Mouse (Mus musculus): ENCODE measurements around the gene Zbtb17.

The Zbtb17 gene

GRCm38 (mm10) chr4:141425484-141426479 lies 18.7 kb upstream of the Zbtb17 start:
- in situ Hi-C loops (cut with MboI, MseI), result no loop called here

DNA sequence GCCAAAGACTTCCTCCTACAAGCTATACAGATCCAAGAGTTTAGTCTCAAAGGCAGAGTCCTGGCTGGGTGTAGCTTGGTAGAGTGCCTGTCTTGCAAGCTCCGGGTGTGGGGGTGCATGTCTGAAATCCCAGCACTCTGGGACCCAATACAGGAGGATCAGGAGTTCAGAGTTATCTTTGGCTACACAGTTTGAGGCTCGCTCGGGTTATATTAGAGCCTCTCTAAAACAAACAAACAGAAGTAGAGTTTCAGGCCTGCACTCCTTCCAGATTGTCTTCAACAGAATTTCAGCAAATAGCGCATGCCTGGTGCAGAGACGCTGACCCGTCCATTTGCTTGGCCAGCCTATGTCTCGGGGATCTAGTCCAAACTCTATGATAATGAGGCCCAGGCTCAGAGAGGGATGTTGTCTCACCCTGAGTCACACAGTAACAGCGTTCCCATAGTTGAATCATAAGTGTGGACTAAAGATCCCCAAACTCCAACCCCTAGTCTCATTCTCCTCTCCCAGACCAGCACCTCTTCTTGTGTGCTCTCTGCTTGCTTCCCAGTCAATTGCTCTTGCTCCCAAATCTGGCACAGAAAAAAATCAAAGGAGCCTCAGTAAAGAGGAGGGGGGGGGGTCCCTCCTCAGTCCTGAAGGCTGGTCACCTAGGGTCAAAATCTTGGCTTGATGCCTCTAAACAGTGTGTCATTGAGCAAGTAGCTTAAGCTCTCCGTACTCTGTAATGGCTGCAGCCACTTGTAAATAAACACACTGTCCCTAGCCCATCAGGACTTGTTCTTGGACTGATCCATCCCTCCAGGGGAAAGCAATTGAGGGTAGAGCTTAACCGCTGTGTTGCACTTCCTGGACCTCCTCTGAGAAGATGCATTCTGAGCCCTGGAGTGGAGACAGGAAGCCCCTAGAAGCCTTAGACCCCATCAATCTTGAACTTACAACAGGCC lies 17.4 kb upstream of the Zbtb17 start:
- in situ Hi-C loops (cut with MboI, MseI), result no loop called here

GRCm38 (mm10) chr4:141427921-141428320 lies 16.5 kb upstream of the Zbtb17 start:
- in situ Hi-C loops (cut with MboI, MseI), result no loop called here

GRCm38 (mm10) chr4:141429381-141429780 lies 15.1 kb upstream of the Zbtb17 start:
- in situ Hi-C loops (cut with MboI, MseI), result no loop called here

DNA sequence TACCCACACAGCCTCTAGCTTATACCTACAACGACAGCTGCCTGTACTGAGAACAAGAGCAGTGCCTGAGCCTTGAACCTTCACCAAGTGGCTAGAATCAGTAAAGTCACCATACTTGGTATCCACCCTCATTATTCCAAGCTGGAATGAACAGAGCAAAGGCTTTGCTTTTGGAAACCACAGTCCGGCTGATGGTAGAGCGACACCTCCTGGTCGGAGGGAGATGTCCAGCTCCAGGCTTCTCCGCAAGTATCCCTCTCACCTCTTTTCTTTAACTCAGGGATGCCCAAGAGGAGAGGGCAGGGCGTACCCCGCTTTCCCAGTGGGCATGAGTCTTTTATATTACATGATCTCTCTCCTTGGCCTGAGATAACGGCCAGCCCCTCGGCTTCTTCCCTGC lies 14.6 kb upstream of the Zbtb17 start:
- in situ Hi-C loops (cut with MboI, MseI), result no loop called here

DNA sequence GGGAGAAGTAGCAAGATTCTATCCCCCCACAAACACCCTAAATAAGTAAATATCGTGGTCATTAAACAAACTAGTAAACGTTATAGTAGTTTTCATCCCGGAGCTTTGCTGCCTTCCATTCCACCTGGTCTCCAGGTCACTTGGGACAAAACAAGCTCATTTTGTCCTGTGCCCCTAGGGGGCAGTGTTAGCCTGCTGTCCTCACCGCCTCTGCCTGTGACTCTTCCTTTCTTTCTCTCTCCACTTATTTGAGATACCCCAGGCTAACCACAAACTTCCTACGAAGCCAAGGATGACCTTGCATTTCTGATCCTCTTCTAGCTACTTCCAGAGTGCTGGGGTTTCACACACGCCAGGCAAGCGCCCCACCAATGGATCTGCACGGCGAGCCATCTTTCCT lies 13.5 kb upstream of the Zbtb17 start:
- in situ Hi-C loops (cut with MboI, MseI), result no loop called here

GRCm38 (mm10) chr4:141432666-141433065 lies 11.8 kb upstream of the Zbtb17 start:
- in situ Hi-C loops (cut with MboI, MseI), result no loop called here

DNA sequence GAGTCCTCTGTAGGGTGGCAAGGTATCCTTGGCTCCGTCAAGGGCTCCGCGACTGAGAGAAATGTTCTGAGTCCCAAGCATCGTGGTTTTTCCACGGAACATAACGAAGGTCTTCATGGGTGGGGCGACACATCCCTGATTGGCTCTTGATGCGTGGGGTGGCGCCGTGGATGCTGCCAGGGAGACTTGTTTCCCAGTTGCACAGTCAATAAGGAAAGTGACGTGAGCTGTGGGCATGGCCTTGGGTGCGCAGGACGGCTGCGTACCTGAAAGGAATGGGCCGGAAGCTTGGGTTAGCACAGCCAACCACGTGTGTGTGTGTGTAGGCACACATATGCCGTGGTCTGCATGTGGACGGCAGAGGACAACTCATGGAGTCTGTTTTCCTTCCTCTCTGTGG lies 11.3 kb upstream of the Zbtb17 start:
- in situ Hi-C loops (cut with MboI, MseI), result no loop called here

DNA sequence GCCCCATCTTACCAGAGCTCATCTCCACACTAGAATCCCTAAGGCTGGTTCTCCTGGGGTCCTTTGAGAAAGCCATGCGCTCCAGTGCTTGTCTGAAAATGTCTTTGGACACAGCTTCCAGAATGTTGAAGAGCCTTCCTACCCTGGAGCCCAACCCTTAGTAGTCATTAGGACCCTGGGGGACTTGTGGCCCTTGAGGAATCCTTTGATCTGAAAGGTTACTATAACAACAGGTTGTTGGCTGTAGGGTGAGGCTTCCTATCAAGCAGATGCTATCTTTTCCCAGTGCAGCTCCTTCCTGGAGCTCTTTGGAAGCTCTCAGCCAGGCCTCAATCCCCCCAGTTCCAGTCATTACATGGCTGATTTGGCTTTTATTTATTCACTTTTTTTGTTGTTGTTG lies 8.5 kb upstream of the Zbtb17 start, which contains the start of gene Srarp:
Gene Srarp, minus strand, starts transcription at position 132 of the 400 bp plus-strand sequence.
- in situ Hi-C loops (cut with MboI, MseI), result no loop called here

DNA sequence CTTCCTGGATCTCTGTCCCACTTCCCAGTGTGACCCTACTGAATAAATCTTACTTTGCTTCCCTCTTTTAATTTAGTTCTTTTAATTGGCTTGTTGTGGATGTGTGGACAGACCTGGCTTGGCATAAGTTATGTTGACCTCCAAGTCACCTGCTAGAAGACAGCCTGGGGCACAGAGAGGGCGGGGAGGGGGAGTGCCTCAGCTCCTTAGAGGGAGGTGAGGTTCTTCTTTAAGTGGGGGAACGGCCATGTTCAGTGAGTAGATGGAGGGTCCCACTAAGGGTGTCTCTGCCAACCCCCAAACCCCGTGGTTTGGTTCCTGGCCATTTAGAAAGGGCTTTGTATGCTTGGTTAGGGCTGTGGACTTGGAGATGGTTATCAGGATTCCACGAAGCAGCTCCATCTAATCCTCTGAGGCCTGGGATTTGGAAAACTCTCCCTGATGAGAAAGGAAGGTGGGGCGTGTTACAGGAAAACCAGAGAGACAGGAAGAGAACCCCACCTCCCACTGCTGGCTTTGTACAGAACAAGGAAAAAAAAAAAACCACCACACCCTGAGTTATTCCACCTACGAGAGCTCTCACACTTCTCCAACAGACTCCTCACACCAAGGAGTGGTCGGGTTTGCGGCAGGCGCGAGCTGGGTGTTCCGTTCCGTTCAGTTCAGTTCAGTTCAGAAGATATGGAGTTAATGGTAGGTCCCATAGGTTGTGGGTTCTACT lies 5.2 kb upstream of the Zbtb17 start:
- in situ Hi-C loops (cut with MboI, MseI), result no loop called here

DNA sequence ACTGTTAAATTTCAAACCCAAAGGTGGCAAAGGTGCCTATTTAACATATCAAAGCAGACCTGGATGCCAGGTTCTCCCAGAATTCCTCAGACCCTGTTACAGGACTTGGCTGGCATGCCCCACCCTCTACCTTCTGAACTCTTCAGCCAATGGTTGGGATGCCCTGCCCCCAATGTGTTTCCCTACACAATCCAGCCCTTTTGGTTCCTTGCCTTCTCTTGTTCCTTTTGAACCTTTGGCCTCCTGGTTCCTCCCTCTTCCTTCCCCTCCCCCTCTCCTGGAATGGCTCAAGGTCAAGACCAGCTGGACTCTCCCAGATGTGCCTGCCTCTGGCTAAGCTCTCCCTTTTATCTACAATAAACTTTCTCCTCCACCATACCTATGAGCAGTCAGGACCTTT lies 3.6 kb upstream of the Zbtb17 start:
- in situ Hi-C loops (cut with MboI, MseI), result no loop called here

DNA sequence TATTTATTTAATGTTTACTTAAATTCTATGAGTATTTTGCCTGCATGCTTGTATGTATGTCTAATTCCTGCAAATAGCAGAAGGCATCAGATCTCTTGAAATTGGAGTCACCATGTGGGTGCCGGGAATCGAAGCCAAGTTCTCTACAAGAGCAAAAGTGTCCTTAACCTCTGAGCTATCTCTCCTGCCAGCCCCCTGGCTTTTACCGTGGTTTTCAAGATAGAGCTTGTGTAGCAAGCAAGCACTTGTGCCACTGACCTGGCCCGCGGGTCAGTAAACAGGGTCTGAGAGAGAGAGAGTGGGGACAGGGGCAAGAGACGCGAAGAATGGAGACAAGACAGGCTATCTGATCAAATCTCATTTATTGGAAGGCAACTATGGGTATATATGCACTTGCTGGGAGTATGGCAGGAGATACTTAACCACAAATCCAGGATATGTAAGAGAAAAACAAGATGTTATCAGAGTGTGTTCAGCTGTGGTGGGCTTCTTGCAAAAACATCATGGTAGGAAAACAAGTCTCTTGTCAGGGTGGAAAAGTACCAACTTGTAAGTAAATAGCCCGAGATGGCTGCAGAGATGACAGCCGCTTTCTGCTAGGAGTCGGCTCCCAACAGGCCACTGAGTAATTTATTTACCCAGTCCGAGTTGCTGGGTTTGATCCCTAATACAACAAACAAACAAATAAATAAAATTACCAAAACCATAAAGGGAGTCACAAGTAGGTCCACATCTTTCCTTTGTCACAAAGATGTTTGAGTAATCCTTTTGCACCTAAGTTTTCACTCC lies 619 bp upstream of the Zbtb17 start:
- in situ Hi-C loops (cut with MboI, MseI), result no loop called here

GRCm38 (mm10) chr4:141445328-141445720 lies 870 bp downstream of the Zbtb17 start:
- in situ Hi-C loops (cut with MboI, MseI), result loop anchor here (5.0 kb wide), 1 partner anchor 38 kb away; no protein-coding TSS in a partner anchor

DNA sequence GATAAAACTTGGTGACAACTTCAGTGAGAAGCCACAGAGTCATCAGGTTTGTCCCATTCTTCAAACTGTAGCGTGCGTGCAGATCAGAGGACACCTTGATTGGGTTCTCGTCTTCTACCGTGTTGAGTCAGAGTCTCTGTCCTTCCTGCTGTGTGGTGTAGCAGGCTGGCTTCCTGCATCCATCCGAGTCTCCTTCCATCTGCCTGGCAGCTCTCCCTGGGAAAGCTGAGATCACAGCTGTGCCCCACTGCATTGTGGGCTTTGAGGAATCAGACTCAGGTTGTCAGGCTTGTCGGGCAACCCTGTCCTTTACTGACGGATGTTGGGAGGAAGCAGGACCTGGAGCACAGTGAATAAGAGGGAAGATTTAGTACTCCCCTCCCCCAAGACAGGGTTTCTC lies 1.8 kb downstream of the Zbtb17 start:
- in situ Hi-C loops (cut with MboI, MseI), result loop anchor here (5.0 kb wide), 1 partner anchor 39 kb away; no protein-coding TSS in a partner anchor

DNA sequence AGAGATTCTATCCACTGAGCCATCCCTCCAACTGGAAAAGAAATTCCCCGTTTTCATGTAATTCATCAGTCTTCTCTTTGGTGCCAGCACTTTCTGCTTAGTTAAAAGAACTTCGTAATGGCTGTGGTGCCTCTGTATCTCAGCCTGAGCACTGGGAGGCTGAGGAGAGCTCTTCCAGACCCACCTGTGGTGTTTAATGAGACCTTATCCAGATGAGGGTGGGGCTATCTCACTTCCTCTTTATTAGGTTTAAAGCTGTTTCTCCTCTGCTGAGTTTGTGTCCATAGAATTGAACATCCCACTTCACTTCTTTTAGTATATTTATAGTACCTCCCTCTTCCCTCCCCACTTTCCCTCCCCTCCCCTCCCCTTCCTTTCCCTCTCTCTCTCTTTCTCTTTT lies 6.8 kb downstream of the Zbtb17 start:
- in situ Hi-C loops (cut with MboI, MseI), result no loop called here

DNA sequence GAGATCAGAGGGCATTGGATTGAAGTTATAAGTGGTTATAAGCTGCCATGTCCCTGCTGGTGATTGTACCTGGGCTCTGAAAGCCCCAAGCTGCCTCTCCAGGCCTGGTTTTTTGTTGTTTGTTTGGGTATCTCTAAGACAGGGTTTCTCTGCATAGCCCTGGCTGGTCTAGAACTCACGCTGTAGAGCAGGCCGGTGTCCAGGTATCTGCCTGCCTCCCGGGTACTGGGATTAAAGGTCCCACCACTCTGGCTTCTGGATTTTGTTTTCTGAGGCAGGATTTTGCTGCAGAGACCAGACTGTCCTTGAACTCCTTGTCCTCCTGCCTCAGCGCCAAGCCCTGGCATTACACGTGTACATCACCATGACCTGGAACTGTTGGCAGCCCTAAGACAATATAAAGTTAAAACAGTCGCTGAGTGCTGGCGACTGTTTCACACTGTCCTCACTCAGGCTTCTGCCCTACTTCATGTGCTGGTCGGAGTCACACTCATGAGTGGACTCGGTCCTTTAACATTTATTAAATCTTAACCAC lies 7.5 kb downstream of the Zbtb17 start:
- in situ Hi-C loops (cut with MboI, MseI), result no loop called here

- in situ Hi-C loops (cut with MboI, MseI), result no loop called here
These were observed 10.3 kb downstream of the Zbtb17 start for GRCm38 (mm10) chr4:141454581-141455350.

GRCm38 (mm10) chr4:141455526-141455925 lies 11.1 kb downstream of the Zbtb17 start:
- in situ Hi-C loops (cut with MboI, MseI), result no loop called here

GRCm38 (mm10) chr4:141456193-141456938 lies 11.9 kb downstream of the Zbtb17 start:
- in situ Hi-C loops (cut with MboI, MseI), result no loop called here
